Mouse (Mus musculus) hindbrain, embryonic 16.5 days (tissue): ENCODE results near the gene Spata45. TPM values are rescaled to one million over a fixed set of nuclear protein-coding genes. Genes with fewer than 3 reads are reported as not detected.
A peak's percentile ranks its signal among the peaks of the same experiment; 100 is the strongest.
"Not testable (repeated sequence)": the region's sequence is repeated elsewhere in the genome, so short reads cannot be mapped to it uniquely, and the experiment has no call there.

ENCODE experiments used
- ATAC-seq: fragments of 200-750 bp; cut with Nextera tagmentation; 2 replicates; pipeline ENCODE4 v1.8.0; 2017; ENCODE audit warnings: moderate TSS enrichment, moderate library complexity
- H3K27ac ChIP-seq: fragments of 300-500 bp; sonication (generic); 2 replicates; pipeline ENCODE4 v1.5.1; 2014; ENCODE audit warnings: low read depth, mild to moderate bottlenecking, control low read depth, low read length, moderate library complexity
- H3K27me3 ChIP-seq: fragments of 300-500 bp; sonication (generic); replicated peaks from 2 replicates; pipeline ENCODE4 v1.6.1; 2014; ENCODE audit warnings: low read length; ENCODE audit not compliant: control insufficient read depth, insufficient read depth
- H3K36me3 ChIP-seq: fragments of 300-500 bp; sonication (generic); 2 replicates; pipeline ENCODE4 v1.6.1; 2014; ENCODE audit warnings: mild to moderate bottlenecking, low read length, moderate library complexity, mixed read lengths; ENCODE audit not compliant: control insufficient read depth, insufficient read depth
- H3K4me1 ChIP-seq: fragments of 300-500 bp; sonication (generic); 2 replicates; pipeline ENCODE4 v1.6.1; 2014; ENCODE audit warnings: low read depth, low read length; ENCODE audit not compliant: control insufficient read depth, insufficient read depth
- H3K4me2 ChIP-seq: fragments of 300-500 bp; sonication (generic); 2 replicates; pipeline ENCODE4 v1.6.1; 2014; ENCODE audit warnings: mild to moderate bottlenecking, low read length, control low read depth, moderate library complexity
- H3K4me3 ChIP-seq: fragments of 300-500 bp; sonication (generic); 2 replicates; pipeline ENCODE4 v1.5.1; 2014; ENCODE audit warnings: mild to moderate bottlenecking, low read length, control low read depth, moderate library complexity
- H3K9ac ChIP-seq: fragments of 300-500 bp; sonication (generic); 2 replicates; pipeline ENCODE4 v1.6.1; 2014; ENCODE audit warnings: low read depth, mild to moderate bottlenecking, control low read depth, low read length, moderate library complexity
- H3K9me3 ChIP-seq: fragments of 300-500 bp; sonication (generic); 2 replicates; pipeline ENCODE4 v1.6.1; 2014; ENCODE audit warnings: mild to moderate bottlenecking, low read length, moderate library complexity; ENCODE audit not compliant: control insufficient read depth
- WGBS: fragments of 180-500 bp; shearing (Covaris S2); extraction: QIAGEN DNeasy Blood & Tissue Kit; methylation state at CpG from one replicate; pipeline ENCODE4 v1.1.7; 2014; 5-methylcytosine and 5-hydroxymethylcytosine counted together
- polyA plus RNA-seq: library from polyadenylated mRNA; unstranded; fragments of >200 nt; fragmentation: Nextera tagmentation; extraction: Ambion mirVana; gene quantifications from 2 replicates; pipeline ENCODE4 v1.2.1, GENCODE M21; 2015

Gene Spata45
- polyA plus RNA-seq, 1 experiment from 2014 or later: not detected

- WGBS: 95% methylated on average over 5 of the region's 5 CpGs
- Histone ChIP-seq H3K27ac (no peak overlapping the region), H3K9me3 (no peaks in the 10 kb centered on the region), H3K4me1 (no peaks in the 10 kb centered on the region; the same call in 1 of the 2 replicates), H3K4me2 (no peak overlapping the region), H3K4me3 (no peak overlapping the region), H3K36me3 (0 out of 2 replicates have a peak, but pooled peaks cover under 1% of the 10 kb centered on the region), H3K27me3 (no peaks in the 10 kb centered on the region), H3K9ac (no peak overlapping the region)
- no peak for ATAC-seq
These were observed 16.6 kb upstream of the Spata45 start for GRCm38 (mm10) chr1:191019803-191020202.

GRCm38 (mm10) chr1:191020217-191020924 lies 16.1 kb upstream of the Spata45 start:
- H3K9ac ChIP-seq: no peak overlapping the region
- no peaks in the 10 kb centered on the region for H3K9me3 ChIP-seq
- H3K4me1 ChIP-seq: no peaks in the 10 kb centered on the region; the same call in 1 of the 2 replicates
- no peak overlapping the region for H3K27ac ChIP-seq
- H3K36me3 ChIP-seq: no peaks in the 10 kb centered on the region
- no peak overlapping the region for H3K4me2 ChIP-seq
- no peak overlapping the region for H3K4me3 ChIP-seq
- no peak for ATAC-seq
- H3K27me3 ChIP-seq: no peaks in the 10 kb centered on the region
- 77% methylated on average over 3 of the region's 3 CpGs for WGBS

- 86% methylated on average over 7 of the region's 7 CpGs for WGBS
- H3K9me3 ChIP-seq: no peaks in the 10 kb centered on the region
- H3K4me1 ChIP-seq: no peaks in the 10 kb centered on the region; the same call in 1 of the 2 replicates
- ATAC-seq: no peak
- H3K9ac ChIP-seq: no peak overlapping the region
- H3K27ac ChIP-seq: no peak overlapping the region
- no peaks in the 10 kb centered on the region for H3K36me3 ChIP-seq
- no peak overlapping the region for H3K4me3 ChIP-seq
- H3K27me3 ChIP-seq: no peaks in the 10 kb centered on the region
- no peak overlapping the region for H3K4me2 ChIP-seq
These were observed 15.4 kb upstream of the Spata45 start for GRCm38 (mm10) chr1:191021016-191021415.

GRCm38 (mm10) chr1:191023140-191023539 lies 13.3 kb upstream of the Spata45 start:
- 91% methylated on average over 2 of the region's 2 CpGs for whole genome bisulfite sequencing
- no peak for ATAC-seq
- no peak overlapping the region for H3K9ac ChIP-seq
- no peaks in the 10 kb centered on the region for H3K9me3 ChIP-seq
- H3K4me1 ChIP-seq: peaks cover 3% of the 10 kb centered on the region; the same call in 1 of the 2 replicates
- H3K27me3 ChIP-seq: no peaks in the 10 kb centered on the region
- no peak overlapping the region for H3K4me2 ChIP-seq
- H3K4me3 ChIP-seq: no peak overlapping the region
- H3K36me3 ChIP-seq: no peaks in the 10 kb centered on the region
- no peak overlapping the region for H3K27ac ChIP-seq

- H3K27ac ChIP-seq, H3K36me3 ChIP-seq, H3K4me1 ChIP-seq, H3K27me3 ChIP-seq, H3K9ac ChIP-seq, H3K9me3 ChIP-seq, H3K4me2 ChIP-seq, H3K4me3 ChIP-seq, ATAC-seq: not testable (repeated sequence)
- WGBS: 92% methylated on average over 5 of the region's 6 CpGs
These were observed 12.6 kb upstream of the Spata45 start for GRCm38 (mm10) chr1:191023806-191024205.

- Histone ChIP-seq H3K9ac (peak overlapping the region; percentile 72), H3K9me3 (no peaks in the 10 kb centered on the region), H3K36me3 (no peaks in the 10 kb centered on the region), H3K4me1 (peaks cover 3% of the 10 kb centered on the region; the same call in 1 of the 2 replicates), H3K4me2 (peak overlapping the region; percentile 82), H3K27ac (peak overlapping the region; percentile 86), H3K27me3 (no peaks in the 10 kb centered on the region), H3K4me3 (peak overlapping the region; percentile 61)
- WGBS: 1% methylated on average over 60 of the region's 69 CpGs
- ATAC-seq: peak; percentile 69
These were observed 11.1 kb upstream of the Spata45 start for GRCm38 (mm10) chr1:191025016-191026012.

GRCm38 (mm10) chr1:191026021-191026713 lies 10.3 kb upstream of the Spata45 start, which contains the start of gene Flvcr1:
Gene Flvcr1, minus strand, starts transcription at chr1:191026158.
- peak; percentile 99 for ATAC-seq
- WGBS: under 1% methylated on average over 41 of the region's 50 CpGs
- H3K27me3 ChIP-seq: no peaks in the 10 kb centered on the region
- no peaks in the 10 kb centered on the region for H3K36me3 ChIP-seq
- H3K4me1 ChIP-seq: peaks cover 3% of the 10 kb centered on the region; the same call in 1 of the 2 replicates
- peak within 1 kb of the TSS; percentile 72 for H3K9ac ChIP-seq
- H3K9me3 ChIP-seq: no peaks in the 10 kb centered on the region
- H3K4me3 ChIP-seq: peak within 1 kb of the TSS; percentile 61
- peak within 1 kb of the TSS; percentile 82 for H3K4me2 ChIP-seq
- H3K27ac ChIP-seq: peak within 1 kb of the TSS; percentile 86

- Histone ChIP-seq H3K36me3 (no peaks in the 10 kb centered on the region), H3K4me2 (no peak overlapping the region), H3K27me3 (no peaks in the 10 kb centered on the region), H3K4me3 (no peak overlapping the region), H3K9me3 (no peaks in the 10 kb centered on the region), H3K9ac (no peak overlapping the region), H3K4me1 (peaks cover 3% of the 10 kb centered on the region; the same call in 1 of the 2 replicates), H3K27ac (no peak overlapping the region)
- WGBS: 54% methylated on average over 10 of the region's 10 CpGs
- no peak for ATAC-seq
These were observed 6.3 kb upstream of the Spata45 start for GRCm38 (mm10) chr1:191030182-191030581.
